Mouse (Mus musculus) hindbrain, embryonic 13.5 days (tissue): ENCODE data around the gene Pagr1b. TPM values are rescaled to one million over a fixed set of nuclear protein-coding genes. Genes with fewer than 3 reads are reported as not detected.

Experiments used
- ATAC-seq: fragments of 200-750 bp; cut with Nextera tagmentation; 2 replicates; pipeline ENCODE4 v1.8.0; 2017; ENCODE audit warnings: moderate TSS enrichment; ENCODE audit not compliant: low FRiP score
- H3K27ac ChIP-seq: fragments of 300-500 bp; sonication (generic); 2 replicates; pipeline ENCODE4 v1.5.1; 2015; ENCODE audit warnings: inconsistent platforms, mild to moderate bottlenecking, moderate library complexity
- H3K27me3 ChIP-seq: fragments of 300-500 bp; sonication (generic); 2 replicates; pipeline ENCODE4 v1.6.1; 2015; ENCODE audit warnings: mild to moderate bottlenecking, inconsistent platforms
- H3K36me3 ChIP-seq: fragments of 300-500 bp; sonication (generic); 2 replicates; pipeline ENCODE4 v1.6.1; 2015; ENCODE audit warnings: mild to moderate bottlenecking, inconsistent platforms
- H3K4me1 ChIP-seq: fragments of 300-500 bp; sonication (generic); replicated peaks from 2 replicates; pipeline ENCODE4 v1.6.1; 2015; ENCODE audit warnings: inconsistent platforms
- H3K4me2 ChIP-seq: fragments of 300-500 bp; sonication (generic); 2 replicates; pipeline ENCODE4 v1.6.1; 2015; ENCODE audit warnings: inconsistent platforms, mild to moderate bottlenecking, moderate library complexity
- H3K4me3 ChIP-seq: fragments of 300-500 bp; sonication (generic); 2 replicates; pipeline ENCODE4 v1.5.1; 2015; ENCODE audit warnings: mild to moderate bottlenecking, inconsistent platforms
- H3K9ac ChIP-seq: fragments of 300-500 bp; sonication (generic); 2 replicates; pipeline ENCODE4 v1.6.1; 2015; ENCODE audit warnings: mild to moderate bottlenecking, inconsistent platforms
- H3K9me3 ChIP-seq: fragments of 300-500 bp; sonication (generic); 2 replicates; pipeline ENCODE4 v1.6.1; 2016; ENCODE audit warnings: inconsistent platforms
- WGBS: fragments of 180-500 bp; shearing (Covaris S2); methylation state at CpG from one replicate; pipeline ENCODE4 v1.1.7; 2015; 5-methylcytosine and 5-hydroxymethylcytosine counted together
- microRNA-seq: library from miRNA; unstranded; fragments of <30 nt; microRNA quantifications from one replicate; pipeline ENCODE4, GENCODE M21; 2016
- polyA plus RNA-seq: library from polyadenylated mRNA; unstranded; fragments of >200 nt; fragmentation: Nextera tagmentation; extraction: Ambion mirVana; gene quantifications from 2 replicates; pipeline ENCODE4 v1.2.1, GENCODE M21; 2015

Pagr1b gene
- polyA plus RNA-seq, 1 experiment from 2014 or later, result 0.45 TPM

GRCm38 (mm10) chr7:126959780-126960179 is 56.5 kb downstream of the Pagr1b start:
- H3K4me2 ChIP-seq, result no peak overlapping the region
- no peak overlapping the region for H3K27ac ChIP-seq
- ATAC-seq, result no peak
- H3K4me3 ChIP-seq, result no peak overlapping the region
- H3K9ac ChIP-seq, result no peak overlapping the region
- peaks cover 93% of the 10 kb centered on the region for H3K36me3 ChIP-seq
- no peaks in the 10 kb centered on the region for H3K9me3 ChIP-seq
- 75% methylated on average over 9 of the region's 9 CpGs for WGBS
- no peaks in the 10 kb centered on the region for H3K4me1 ChIP-seq
- peaks cover 35% of the 10 kb centered on the region for H3K27me3 ChIP-seq

- WGBS, result 69% methylated on average over 3 of the region's 3 CpGs
Measured at GRCm38 (mm10) chr7:126955125-126955524, 61.2 kb downstream of the Pagr1b start.

GRCm38 (mm10) chr7:126952646-126953045 is 63.6 kb downstream of the Pagr1b start:
- peaks cover 14% of the 10 kb centered on the region; the same call in 1 of the 2 replicates for H3K27me3 ChIP-seq
- H3K27ac ChIP-seq, result no peak overlapping the region
- peak overlapping the region; percentile 75 for H3K9ac ChIP-seq
- H3K36me3 ChIP-seq, result peaks cover 31% of the 10 kb centered on the region
- no peak for ATAC-seq
- H3K4me2 ChIP-seq, result peak overlapping the region; percentile 95
- 8% methylated on average over 8 of the region's 8 CpGs for WGBS
- H3K4me3 ChIP-seq, result peak overlapping the region; percentile 47
- H3K4me1 ChIP-seq, result peaks cover 58% of the 10 kb centered on the region
- H3K9me3 ChIP-seq, result no peaks in the 10 kb centered on the region

More at GRCm38 (mm10) chr7:126955125-126955524, 61.2 kb downstream of the Pagr1b start:
- peaks cover 56% of the 10 kb centered on the region for H3K36me3 ChIP-seq
- H3K9me3 ChIP-seq, result no peaks in the 10 kb centered on the region
- no peak overlapping the region for H3K9ac ChIP-seq
- H3K4me3 ChIP-seq, result no peak overlapping the region
- H3K4me2 ChIP-seq, result no peak overlapping the region
- ATAC-seq, result no peak
- H3K27ac ChIP-seq, result no peak overlapping the region
- H3K4me1 ChIP-seq, result peaks cover 37% of the 10 kb centered on the region
- peaks cover 14% of the 10 kb centered on the region; the same call in 1 of the 2 replicates for H3K27me3 ChIP-seq

GRCm38 (mm10) chr7:126951741-126952140 is 64.5 kb downstream of the Pagr1b start:
- Histone ChIP-seq H3K27ac (peak overlapping the region; percentile 95), H3K9me3 (no peaks in the 10 kb centered on the region), H3K4me2 (peak overlapping the region; percentile 95), H3K9ac (peak overlapping the region; percentile 75), H3K27me3 (peaks cover 14% of the 10 kb centered on the region; the same call in 1 of the 2 replicates), H3K4me3 (peak overlapping the region; percentile 47), H3K36me3 (peaks cover 25% of the 10 kb centered on the region), H3K4me1 (peaks cover 62% of the 10 kb centered on the region)
- ATAC-seq, result no peak
- WGBS, result 25% methylated on average over 4 of the region's 4 CpGs

Small RNA genes lying within 50 kb of the gene (microRNA-seq; reads per million reads assigned to microRNA genes)
- not detected for gene Gm44343

Other genes starting within 250 kb of the Pagr1b start
- gene Ypel3, start 239.5 kb downstream of the Pagr1b start, polyA plus RNA-seq, result 173 and 179 TPM in 2 replicates
- gene Tbx6, start 235.0 kb downstream of the Pagr1b start, polyA plus RNA-seq, result 0.32 and 0.84 TPM in 2 replicates
- gene Ppp4c, start 224.0 kb downstream of the Pagr1b start, polyA plus RNA-seq, result 196 and 214 TPM in 2 replicates
- 52.1 and 55.6 TPM in 2 replicates for gene Fam57b, start 218.8 kb downstream of the Pagr1b start, polyA plus RNA-seq
- not detected in 2 replicates for gene 4930451I11Rik, start 184.8 kb downstream of the Pagr1b start, polyA plus RNA-seq
- 7.1 and 9.3 TPM in 2 replicates for gene Doc2a, start 169.1 kb downstream of the Pagr1b start, polyA plus RNA-seq
- 20.2 and 25.7 TPM in 2 replicates for gene Hirip3, start 154.5 kb downstream of the Pagr1b start, polyA plus RNA-seq
- gene Ino80e, start 154.1 kb downstream of the Pagr1b start, polyA plus RNA-seq, result 81.8 and 89.4 TPM in 2 replicates
- gene Taok2, start 131.8 kb downstream of the Pagr1b start, polyA plus RNA-seq, result 57.2 and 57.4 TPM in 2 replicates
- 26.3 and 28.4 TPM in 2 replicates for gene Tmem219, start 93.6 kb downstream of the Pagr1b start, polyA plus RNA-seq
- 98.7 and 101 TPM in 2 replicates for gene Kctd13, start 87.6 kb downstream of the Pagr1b start, polyA plus RNA-seq
- gene Asphd1, start 66.9 kb downstream of the Pagr1b start, polyA plus RNA-seq, result 6.1 and 6.4 TPM in 2 replicates
- gene Sez6l2, start 65.9 kb downstream of the Pagr1b start, polyA plus RNA-seq, result 32.7 and 36.7 TPM in 2 replicates
- gene Cdipt, start 40.6 kb downstream of the Pagr1b start, polyA plus RNA-seq, result 109 and 112 TPM in 2 replicates
- 1.2 and 1.4 TPM in 2 replicates for gene Cdiptos, start 40.4 kb downstream of the Pagr1b start, polyA plus RNA-seq
- 4.5 and 5.2 TPM in 2 replicates for gene Mvp, start 1.9 kb downstream of the Pagr1b start, polyA plus RNA-seq
- gene Pagr1a, start 868 bp upstream of the Pagr1b start, polyA plus RNA-seq, result 41.8 and 53.4 TPM in 2 replicates
- gene Gm42742, start 4.6 kb upstream of the Pagr1b start, polyA plus RNA-seq, result 66.8 and 73.4 TPM in 2 replicates
- 18.3 and 19.2 TPM in 2 replicates for gene Prrt2, start 4.7 kb upstream of the Pagr1b start, polyA plus RNA-seq
- 59.8 and 60.8 TPM in 2 replicates for gene Maz, start 10.6 kb upstream of the Pagr1b start, polyA plus RNA-seq
- gene Kif22, start 26.0 kb upstream of the Pagr1b start, polyA plus RNA-seq, result 30.2 and 32.6 TPM in 2 replicates
- not detected in 2 replicates for gene Zg16, start 70.8 kb upstream of the Pagr1b start, polyA plus RNA-seq
- gene AI467606, start 74.9 kb upstream of the Pagr1b start, polyA plus RNA-seq, result 1.5 and 2.1 TPM in 2 replicates
- 0.54 and 0.68 TPM in 2 replicates for gene Qprt, start 105.7 kb upstream of the Pagr1b start, polyA plus RNA-seq
- 0.06 and 0.09 TPM in 2 replicates for gene Spn, start 121.3 kb upstream of the Pagr1b start, polyA plus RNA-seq
- 83.1 and 84.6 TPM in 2 replicates for gene Cd2bp2, start 179.6 kb upstream of the Pagr1b start, polyA plus RNA-seq
- 28.0 and 31.3 TPM in 2 replicates for gene Tbc1d10b, start 192.0 kb upstream of the Pagr1b start, polyA plus RNA-seq
- gene Mylpf, start 192.4 kb upstream of the Pagr1b start, polyA plus RNA-seq, result 11.0 and 15.5 TPM in 2 replicates
- 58.8 and 61.9 TPM in 2 replicates for gene Zfp553, start 216.6 kb upstream of the Pagr1b start, polyA plus RNA-seq
- 21.8 and 23.1 TPM in 2 replicates for gene Sept1, start 216.6 kb upstream of the Pagr1b start, polyA plus RNA-seq
- 54.4 and 57.4 TPM in 2 replicates for gene Zfp771, start 227.8 kb upstream of the Pagr1b start, polyA plus RNA-seq
- gene Dctpp1, start 244.2 kb upstream of the Pagr1b start, polyA plus RNA-seq, result 121 and 124 TPM in 2 replicates